Mouse (Mus musculus) intestine, embryonic 14.5 days (tissue): ENCODE measurements around the gene Scarf2. TPM values are rescaled to one million over a fixed set of nuclear protein-coding genes. Genes with fewer than 3 reads are reported as not detected.

ENCODE experiments used
- ATAC-seq: fragments of 200-750 bp; cut with Nextera tagmentation; replicated peaks from 2 replicates; pipeline ENCODE4 v1.8.0; 2017; ENCODE audit warnings: low read depth, moderate number of reproducible peaks, moderate TSS enrichment, moderate library complexity; ENCODE audit not compliant: low FRiP score, low TSS enrichment
- DNase-seq: peaks from one replicate; pipeline ENCODE4 v3.0.0-alpha.2; 2018; ENCODE audit warnings: low spot score
- H3K27ac ChIP-seq: fragments of 300-500 bp; sonication (generic); 2 replicates; pipeline ENCODE4 v1.5.1; 2014; ENCODE audit warnings: low read depth, mild to moderate bottlenecking, control low read depth
- H3K27me3 ChIP-seq: fragments of 300-500 bp; sonication (generic); replicated peaks from 2 replicates; pipeline ENCODE4 v1.6.1; 2014; ENCODE audit warnings: low read length, control low read depth; ENCODE audit not compliant: control insufficient read depth, insufficient read depth
- H3K36me3 ChIP-seq: fragments of 300-500 bp; sonication (generic); 2 replicates; pipeline ENCODE4 v1.6.1; 2014; ENCODE audit warnings: low read length, control low read depth; ENCODE audit not compliant: control insufficient read depth, insufficient read depth
- H3K4me1 ChIP-seq: fragments of 300-500 bp; sonication (generic); replicated peaks from 2 replicates; pipeline ENCODE4 v1.6.1; 2014; ENCODE audit warnings: low read length, control low read depth, mixed read lengths; ENCODE audit not compliant: control insufficient read depth, insufficient read depth
- H3K4me2 ChIP-seq: fragments of 300-500 bp; sonication (generic); 2 replicates; pipeline ENCODE4 v1.6.1; 2014; ENCODE audit warnings: low read length
- H3K4me3 ChIP-seq: fragments of 300-500 bp; sonication (generic); 2 replicates; pipeline ENCODE4 v1.5.1; 2014; ENCODE audit warnings: low read depth, low read length, control low read depth, mixed read lengths
- H3K9ac ChIP-seq: fragments of 300-500 bp; sonication (generic); 2 replicates; pipeline ENCODE4 v1.6.1; 2014; ENCODE audit warnings: mild to moderate bottlenecking, low read length
- H3K9me3 ChIP-seq: fragments of 300-500 bp; sonication (generic); 2 replicates; pipeline ENCODE4 v1.6.1; 2016; ENCODE audit warnings: low read length, control low read depth; ENCODE audit not compliant: control insufficient read depth
- WGBS: fragments of 180-500 bp; shearing (Covaris S2); extraction: QIAGEN DNeasy Blood & Tissue Kit; methylation state at CpG from one replicate; pipeline ENCODE4 v1.1.7; 2014; 5-methylcytosine and 5-hydroxymethylcytosine counted together
- polyA plus RNA-seq: library from polyadenylated mRNA; unstranded; fragments of >200 nt; fragmentation: Nextera tagmentation; extraction: Ambion mirVana; gene quantifications from 2 replicates; pipeline ENCODE4 v1.2.1, GENCODE M21; 2014

Gene Scarf2
- polyA plus RNA-seq, 1 experiment from 2014 or later: 18.2 TPM

DNA sequence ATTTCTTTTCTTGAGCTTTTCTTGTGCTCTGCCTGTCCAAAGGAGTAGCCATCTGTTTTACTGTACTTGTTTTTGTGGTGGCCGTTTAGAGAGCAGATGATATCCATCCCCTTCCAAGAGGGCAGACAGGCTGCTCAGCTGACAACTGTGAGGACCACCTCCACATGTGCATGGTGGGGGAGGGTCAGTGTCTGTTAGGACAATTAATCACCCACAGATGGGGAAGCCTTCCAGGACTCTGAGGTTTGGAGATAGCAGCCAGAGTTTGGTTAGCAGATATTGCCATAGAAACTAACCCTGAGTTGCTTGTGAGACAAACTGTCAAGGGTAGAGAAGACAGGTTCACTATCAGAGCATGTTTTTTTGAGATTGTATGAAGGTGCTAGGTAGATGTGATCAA is 36.0 kb upstream of the Scarf2 start:
- no peaks in the 10 kb centered on the region for H3K9me3 ChIP-seq
- ATAC-seq: no peak
- peaks cover 13% of the 10 kb centered on the region for H3K36me3 ChIP-seq
- H3K4me3 ChIP-seq: 0 out of 2 replicates have a peak overlapping the region, but pooled peaks have one; percentile 63
- 31% methylated on average over 1 of the region's 1 CpGs for WGBS
- no peak overlapping the region for H3K9ac ChIP-seq
- H3K27me3 ChIP-seq: no peaks in the 10 kb centered on the region
- DNase-seq: no peak
- H3K4me1 ChIP-seq: peaks cover 29% of the 10 kb centered on the region
- H3K27ac ChIP-seq: no peak overlapping the region
- peak overlapping the region; percentile 82 for H3K4me2 ChIP-seq

DNA sequence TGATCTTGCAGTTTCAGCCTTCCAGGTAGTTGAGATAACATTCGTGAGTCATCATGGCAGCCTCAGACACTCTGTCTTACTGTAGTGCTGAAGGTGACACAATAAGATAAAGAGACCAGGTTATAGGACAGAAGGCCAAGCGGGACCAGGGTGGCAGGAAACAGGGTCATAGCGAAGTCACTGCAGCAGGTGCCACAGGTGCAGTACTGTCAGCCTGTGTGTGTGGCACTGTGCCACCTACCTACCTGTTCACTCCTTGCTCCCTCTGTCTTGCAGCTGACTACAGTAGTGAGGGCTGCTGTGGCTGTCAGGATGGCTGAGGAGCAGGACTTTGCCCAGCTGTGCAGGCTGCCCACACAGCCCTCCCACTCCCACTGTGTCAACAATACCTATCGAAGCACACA is 33.0 kb upstream of the Scarf2 start:
- no peak overlapping the region for H3K9ac ChIP-seq
- H3K27ac ChIP-seq: peak overlapping the region; percentile 27; the same call in 1 of the 2 replicates
- H3K4me2 ChIP-seq: 0 out of 2 replicates have a peak overlapping the region, but pooled peaks have one; percentile 1
- H3K4me3 ChIP-seq: no peak overlapping the region
- H3K27me3 ChIP-seq: no peaks in the 10 kb centered on the region
- H3K36me3 ChIP-seq: peaks cover 38% of the 10 kb centered on the region
- H3K9me3 ChIP-seq: no peaks in the 10 kb centered on the region
- ATAC-seq (peak; percentile 55), DNase-seq (peak; percentile 56)
- peaks cover 24% of the 10 kb centered on the region for H3K4me1 ChIP-seq
- WGBS: 71% methylated on average over 4 of the region's 4 CpGs

DNA sequence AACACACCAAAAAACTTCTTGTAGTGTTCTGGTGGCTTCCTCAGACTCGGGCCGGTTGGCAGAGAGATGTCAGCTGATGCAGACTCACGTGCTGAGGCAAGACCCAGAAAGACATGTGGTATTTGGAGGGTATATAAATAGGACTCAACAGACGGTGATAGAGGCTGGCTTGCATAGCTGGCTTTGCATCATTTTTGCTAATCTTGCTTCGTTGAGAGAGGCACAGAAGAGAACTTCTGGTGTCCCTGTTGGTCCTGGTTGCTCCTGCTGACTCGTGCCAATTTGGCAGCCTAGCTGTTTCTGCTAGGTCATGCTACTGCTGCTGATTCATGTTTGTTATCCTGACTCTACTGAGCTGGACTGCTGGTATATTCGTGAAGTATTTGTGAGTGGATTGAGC is 28.2 kb upstream of the Scarf2 start:
- Histone ChIP-seq H3K4me3 (no peak overlapping the region), H3K27me3 (no peaks in the 10 kb centered on the region), H3K4me2 (no peak overlapping the region), H3K9ac (no peak overlapping the region), H3K9me3 (no peaks in the 10 kb centered on the region), H3K4me1 (no peaks in the 10 kb centered on the region), H3K27ac (no peak overlapping the region), H3K36me3 (peaks cover 83% of the 10 kb centered on the region)
- 82% methylated on average over 7 of the region's 7 CpGs for WGBS
- ATAC-seq (no peak), DNase-seq (no peak)

DNA sequence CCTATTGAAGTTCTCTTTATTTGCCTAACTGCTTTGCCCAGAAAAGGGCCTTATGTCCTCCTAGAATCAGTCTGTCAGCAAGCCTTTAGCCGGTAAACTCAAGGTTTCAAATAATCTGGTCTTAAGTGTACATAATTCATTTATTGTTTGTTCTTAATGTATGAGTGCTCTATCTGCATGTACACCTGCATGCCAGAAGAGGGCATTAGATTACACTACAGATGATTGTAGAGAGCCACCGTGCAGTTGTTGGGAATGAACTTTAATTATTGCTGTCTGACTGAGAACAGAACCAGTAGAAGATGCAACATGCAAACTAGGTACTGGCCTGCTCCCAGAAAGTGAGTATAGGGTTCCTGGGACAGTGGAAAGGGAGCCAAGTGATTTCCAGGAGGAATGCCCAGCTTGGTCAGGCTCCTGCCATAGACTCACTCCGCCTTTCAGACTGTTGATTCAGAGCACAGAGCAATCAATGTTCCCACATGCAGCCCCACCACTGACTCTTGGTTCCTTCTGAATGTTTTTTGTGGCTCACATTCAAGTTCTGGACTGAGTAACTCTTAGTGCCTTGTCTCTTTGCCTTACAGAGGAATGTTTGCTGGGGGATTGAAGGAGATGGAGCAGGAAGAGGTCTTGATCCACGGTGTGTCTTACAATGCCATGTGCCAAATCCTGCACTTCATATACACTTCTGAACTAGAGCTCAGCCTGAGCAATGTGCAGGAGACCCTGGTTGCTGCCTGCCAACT is 25.8 kb upstream of the Scarf2 start:
- Histone ChIP-seq H3K4me1 (no peaks in the 10 kb centered on the region), H3K27ac (no peak overlapping the region), H3K36me3 (peaks cover 84% of the 10 kb centered on the region), H3K9ac (no peak overlapping the region), H3K9me3 (no peaks in the 10 kb centered on the region), H3K27me3 (no peaks in the 10 kb centered on the region), H3K4me2 (no peak overlapping the region), H3K4me3 (no peak overlapping the region)
- WGBS: 79% methylated on average over 4 of the region's 4 CpGs
- ATAC-seq: no peak
- DNase-seq: no peak

DNA sequence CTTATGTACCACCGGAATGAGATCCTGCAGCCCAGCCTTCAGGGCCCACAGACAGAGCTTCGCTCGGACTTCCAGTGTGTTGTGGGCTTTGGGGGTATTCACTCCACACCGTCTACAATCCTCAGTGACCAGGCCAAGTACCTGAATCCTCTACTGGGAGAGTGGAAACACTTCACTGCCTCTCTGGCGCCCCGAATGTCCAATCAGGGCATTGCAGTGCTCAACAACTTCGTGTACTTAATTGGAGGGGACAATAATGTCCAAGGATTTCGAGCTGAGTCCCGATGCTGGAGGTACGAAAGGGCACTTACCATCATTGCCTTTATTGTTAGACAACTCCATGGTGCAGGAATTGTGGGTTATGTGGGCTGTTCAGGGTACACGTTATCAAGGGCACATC is 20.3 kb upstream of the Scarf2 start:
- 71% methylated on average over 11 of the region's 11 CpGs for WGBS
- peaks cover 87% of the 10 kb centered on the region for H3K36me3 ChIP-seq
- no peak for ATAC-seq

DNA sequence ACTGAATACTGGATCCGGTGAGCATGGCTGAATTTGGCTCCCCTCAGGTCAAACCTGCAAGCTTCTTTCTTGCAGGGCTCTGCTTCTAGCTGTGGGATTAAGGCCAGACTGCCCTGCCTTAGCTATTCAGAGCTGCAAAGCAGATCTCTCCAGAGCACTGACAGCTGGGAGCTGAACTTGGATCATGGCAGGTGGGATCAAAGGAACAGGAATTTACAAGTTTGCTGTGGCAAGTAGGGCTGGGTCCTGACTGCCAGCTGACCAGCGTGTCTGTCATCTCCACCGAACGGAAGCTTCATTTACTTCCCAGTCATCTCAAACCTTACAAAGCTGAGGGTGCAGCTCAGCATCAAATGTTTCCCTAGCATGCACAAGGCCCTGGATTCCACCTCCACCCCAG is 18.9 kb upstream of the Scarf2 start:
- no peak for DNase-seq
- Histone ChIP-seq H3K4me3 (no peak overlapping the region), H3K4me2 (no peak overlapping the region), H3K9me3 (no peaks in the 10 kb centered on the region), H3K9ac (no peak overlapping the region), H3K4me1 (no peaks in the 10 kb centered on the region), H3K36me3 (peaks cover 86% of the 10 kb centered on the region), H3K27me3 (no peaks in the 10 kb centered on the region), H3K27ac (no peak overlapping the region)
- WGBS: 79% methylated on average over 4 of the region's 4 CpGs
- ATAC-seq: no peak

More for the DNA sequence above, 20.3 kb upstream of the Scarf2 start:
- Histone ChIP-seq H3K9me3 (no peaks in the 10 kb centered on the region), H3K27ac (no peak overlapping the region), H3K4me3 (no peak overlapping the region), H3K4me2 (no peak overlapping the region), H3K9ac (no peak overlapping the region), H3K4me1 (no peaks in the 10 kb centered on the region), H3K27me3 (no peaks in the 10 kb centered on the region)
- no peak for DNase-seq

DNA sequence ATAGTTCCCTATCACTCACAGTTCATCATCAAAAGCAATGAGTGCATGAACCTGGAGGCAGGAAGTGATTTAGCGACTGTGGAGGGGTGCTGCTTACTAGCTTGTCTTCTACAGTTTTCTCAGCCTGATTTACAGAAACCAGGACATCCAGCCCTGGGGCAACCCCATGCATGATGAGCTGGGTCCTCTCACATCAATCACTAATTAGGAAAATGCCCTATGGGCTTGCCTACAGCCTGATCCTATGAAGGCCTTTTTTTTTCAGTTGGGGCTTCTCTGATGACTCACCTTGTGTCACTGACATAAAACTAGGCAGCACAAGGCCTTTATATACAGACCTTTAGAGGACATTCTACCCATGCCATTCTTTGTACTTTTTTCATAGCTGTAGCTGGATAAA is 17.4 kb upstream of the Scarf2 start:
- no peak for DNase-seq
- no peak for ATAC-seq
- no peak overlapping the region for H3K4me3 ChIP-seq
- H3K4me1 ChIP-seq: no peaks in the 10 kb centered on the region
- no peak overlapping the region for H3K4me2 ChIP-seq
- H3K9ac ChIP-seq: no peak overlapping the region
- no peak overlapping the region for H3K27ac ChIP-seq
- peaks cover 86% of the 10 kb centered on the region for H3K36me3 ChIP-seq
- no peaks in the 10 kb centered on the region for H3K27me3 ChIP-seq
- 69% methylated on average over 1 of the region's 1 CpGs for WGBS
- no peaks in the 10 kb centered on the region for H3K9me3 ChIP-seq

DNA sequence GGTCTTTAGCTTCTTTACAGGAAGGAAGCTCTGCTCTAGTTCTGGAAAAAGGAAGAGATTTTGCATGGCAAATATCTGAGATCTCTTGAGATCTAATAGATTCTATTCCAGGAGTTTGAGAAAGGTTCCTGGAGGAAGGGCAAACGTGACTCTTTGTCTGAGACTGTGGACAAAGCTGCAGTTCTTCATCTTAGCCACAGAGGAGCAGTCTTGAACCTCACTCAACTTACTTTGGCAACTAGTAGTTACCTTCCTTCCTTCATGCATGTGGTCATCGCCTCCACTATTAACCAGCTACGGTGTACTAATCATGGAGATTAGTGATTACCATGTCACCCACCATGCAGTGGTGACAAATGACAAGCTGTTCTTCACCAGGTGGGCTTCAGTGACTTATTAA is 11.7 kb upstream of the Scarf2 start:
- no peak overlapping the region for H3K4me3 ChIP-seq
- DNase-seq (no peak), ATAC-seq (no peak)
- no peaks in the 10 kb centered on the region for H3K9me3 ChIP-seq
- H3K4me2 ChIP-seq: no peak overlapping the region
- no peak overlapping the region for H3K9ac ChIP-seq
- H3K36me3 ChIP-seq: peaks cover 85% of the 10 kb centered on the region
- WGBS: 57% methylated on average over 3 of the region's 3 CpGs
- no peak overlapping the region for H3K27ac ChIP-seq
- no peaks in the 10 kb centered on the region for H3K4me1 ChIP-seq
- no peaks in the 10 kb centered on the region for H3K27me3 ChIP-seq

DNA sequence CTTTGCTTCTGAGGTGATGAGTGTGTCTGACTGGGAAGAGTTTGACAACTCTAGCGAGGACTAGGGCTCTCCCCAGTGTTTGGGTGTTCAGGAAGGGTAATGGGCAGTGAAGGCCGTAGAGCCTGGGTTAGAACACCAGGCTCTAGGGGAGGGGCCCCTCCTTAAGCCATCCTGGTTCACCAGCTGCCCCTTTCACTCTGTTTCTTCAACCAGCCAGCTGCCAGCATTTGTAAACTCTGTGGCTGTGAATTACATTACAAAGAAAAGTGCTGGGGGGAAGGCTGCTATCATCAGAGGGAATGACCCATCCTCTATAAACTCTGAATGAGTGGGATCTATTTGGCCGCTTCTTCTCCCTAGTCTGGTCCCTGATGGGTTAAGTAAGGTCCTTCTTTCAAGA is 4.4 kb upstream of the Scarf2 start:
- no peaks in the 10 kb centered on the region for H3K9me3 ChIP-seq

More for the DNA sequence above, 4.4 kb upstream of the Scarf2 start:
- ATAC-seq (no peak), DNase-seq (no peak)
- Histone ChIP-seq H3K36me3 (peaks cover 49% of the 10 kb centered on the region), H3K4me2 (no peak overlapping the region), H3K9ac (no peak overlapping the region), H3K4me3 (no peak overlapping the region), H3K4me1 (peaks cover 5% of the 10 kb centered on the region; the same call in 1 of the 2 replicates), H3K27me3 (no peaks in the 10 kb centered on the region), H3K27ac (no peak overlapping the region)
- WGBS: 71% methylated on average over 3 of the region's 3 CpGs
